Mouse (Mus musculus) heart, embryonic 12.5 days (tissue): ENCODE results near the gene Rpusd1. TPM values are rescaled to one million over a fixed set of nuclear protein-coding genes. Genes with fewer than 3 reads are reported as not detected.

Experiments
- microRNA-seq: library from miRNA; unstranded; fragments of <30 nt; microRNA quantifications from one replicate; pipeline ENCODE4, GENCODE M21; 2017
- polyA plus RNA-seq: library from polyadenylated mRNA; unstranded; fragments of >200 nt; fragmentation: Nextera tagmentation; extraction: Ambion mirVana; gene quantifications from 2 replicates; pipeline ENCODE4 v1.2.1, GENCODE M21; 2016

Gene Rpusd1
- polyA plus RNA-seq, 1 experiment from 2014 or later: 11.3 TPM

Small RNA genes within 50 kb of the gene (microRNA-seq; reads per million reads assigned to microRNA genes)
- gene Gm25083 (not detected), gene Mir6966 (1.2 reads per million)

Other genes starting within 250 kb of the Rpusd1 start
- 0.63 and 0.67 TPM in 2 replicates for gene Sstr5, start 230.4 kb upstream of the Rpusd1 start, polyA plus RNA-seq
- gene Sox8, start 157.0 kb upstream of the Rpusd1 start, polyA plus RNA-seq: 1.6 and 1.9 TPM in 2 replicates
- gene Lmf1, start 148.6 kb upstream of the Rpusd1 start, polyA plus RNA-seq: 34.6 and 35.3 TPM in 2 replicates
- gene Gng13, start 10.5 kb upstream of the Rpusd1 start, polyA plus RNA-seq: 1.5 and 4.9 TPM in 2 replicates
- gene Chtf18, start 251 bp upstream of the Rpusd1 start, polyA plus RNA-seq: 22.4 and 23.0 TPM in 2 replicates
- gene Mslnl, start 8.4 kb downstream of the Rpusd1 start, polyA plus RNA-seq: not detected in 2 replicates
- gene Msln, start 26.7 kb downstream of the Rpusd1 start, polyA plus RNA-seq: 18.2 and 20.5 TPM in 2 replicates
- 30.5 and 31.8 TPM in 2 replicates for gene Narfl, start 46.1 kb downstream of the Rpusd1 start, polyA plus RNA-seq
- gene Haghl, start 58.0 kb downstream of the Rpusd1 start, polyA plus RNA-seq: 50.5 and 53.2 TPM in 2 replicates
- 0.37 and 0.41 TPM in 2 replicates for gene Ccdc78, start 58.9 kb downstream of the Rpusd1 start, polyA plus RNA-seq
- 67.3 and 68.2 TPM in 2 replicates for gene Fam173a, start 65.2 kb downstream of the Rpusd1 start, polyA plus RNA-seq
- gene AC134908.4, start 68.0 kb downstream of the Rpusd1 start, polyA plus RNA-seq: 0.32 and 0.61 TPM in 2 replicates
- 28.9 and 30.9 TPM in 2 replicates for gene Metrn, start 69.5 kb downstream of the Rpusd1 start, polyA plus RNA-seq
- 1.4 and 1.6 TPM in 2 replicates for gene Fbxl16, start 81.4 kb downstream of the Rpusd1 start, polyA plus RNA-seq
- gene Wdr24, start 96.0 kb downstream of the Rpusd1 start, polyA plus RNA-seq: 15.5 and 17.0 TPM in 2 replicates
- 38.1 and 41.8 TPM in 2 replicates for gene Jmjd8, start 101.2 kb downstream of the Rpusd1 start, polyA plus RNA-seq
- 271 and 272 TPM in 2 replicates for gene Stub1, start 105.7 kb downstream of the Rpusd1 start, polyA plus RNA-seq
- gene Rhbdl1, start 109.6 kb downstream of the Rpusd1 start, polyA plus RNA-seq: 1.6 and 2.4 TPM in 2 replicates
- gene Gm20683, start 114.1 kb downstream of the Rpusd1 start, polyA plus RNA-seq: 1.3 and 1.6 TPM in 2 replicates
- gene Rhot2, start 117.2 kb downstream of the Rpusd1 start, polyA plus RNA-seq: 24.0 and 24.9 TPM in 2 replicates
- gene Wdr90, start 133.8 kb downstream of the Rpusd1 start, polyA plus RNA-seq: 18.4 and 20.1 TPM in 2 replicates
- gene Mcrip2, start 141.1 kb downstream of the Rpusd1 start, polyA plus RNA-seq: 160 and 161 TPM in 2 replicates
- 31.3 and 36.1 TPM in 2 replicates for gene Mettl26, start 147.4 kb downstream of the Rpusd1 start, polyA plus RNA-seq
- 0.19 and 0.40 TPM in 2 replicates for gene Wfikkn1, start 153.2 kb downstream of the Rpusd1 start, polyA plus RNA-seq
- gene Rab40c, start 192.1 kb downstream of the Rpusd1 start, polyA plus RNA-seq: 17.1 and 18.1 TPM in 2 replicates
- 69.8 and 72.1 TPM in 2 replicates for gene Pigq, start 217.3 kb downstream of the Rpusd1 start, polyA plus RNA-seq
- 0.36 and 1.2 TPM in 2 replicates for gene Nhlrc4, start 217.3 kb downstream of the Rpusd1 start, polyA plus RNA-seq
- 0.08 and 0.17 TPM in 2 replicates for gene A930017K11Rik, start 224.9 kb downstream of the Rpusd1 start, polyA plus RNA-seq